In the genomic region with DNA sequence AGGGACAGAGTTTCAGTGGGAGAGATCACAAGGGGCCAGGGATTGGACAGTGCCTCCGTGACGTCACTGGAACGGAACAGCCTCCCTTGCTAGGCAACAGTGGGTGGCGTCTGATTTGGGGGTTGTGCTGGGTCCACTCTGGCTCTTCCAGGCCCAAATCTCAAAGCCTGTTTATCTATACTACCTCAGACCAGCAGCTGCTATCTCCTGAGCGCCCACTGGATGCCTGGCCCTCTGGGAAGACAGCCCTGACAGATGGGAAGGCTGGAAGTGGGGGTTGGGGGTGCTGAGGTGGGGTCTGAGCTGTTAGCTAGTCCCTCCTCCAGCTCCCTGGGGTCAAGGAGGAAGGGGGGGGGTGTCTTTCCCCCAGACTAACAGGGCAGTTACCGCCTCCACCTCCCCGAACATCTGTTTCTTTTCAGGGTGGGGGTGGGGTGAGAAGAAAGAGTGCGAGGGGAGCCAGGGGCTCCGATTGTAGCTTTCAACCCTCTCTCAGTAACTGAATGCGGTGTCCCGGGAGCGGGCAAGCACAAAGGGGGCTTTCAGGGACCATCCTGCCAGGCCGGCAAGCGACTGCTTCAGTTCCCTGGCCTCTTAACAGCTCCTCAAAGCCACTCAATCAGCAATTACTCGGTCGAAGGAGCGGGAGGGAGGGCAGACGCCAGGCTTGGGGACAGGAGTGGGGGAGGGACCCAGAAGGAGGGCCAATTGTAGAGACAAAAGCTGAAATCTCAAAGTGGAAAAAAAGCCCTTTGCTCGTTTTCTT, we compare ENCODE assay signal across 8 mouse cellular contexts. TPM values are rescaled to one million over a fixed set of nuclear protein-coding genes. Genes with fewer than 3 reads are reported as not detected.
DNase-seq lines count a peak whose midpoint lies in the region; ATAC-seq and TF ChIP-seq lines count a peak whose summit lies in the region.

No protein-coding gene starts in this region.

- no peak for TF ChIP-seq POLR2A in cerebellum, adult 2 months (IDR thresholded peaks at IDR 0.05; ENCODE audit: borderline replicate concordance, insufficient read depth, low read length)

- DNase-seq in cerebellum, adult 2 months = no peak
- DNase-seq in cerebellum, adult 9-10 months = no peak
- peak; percentile 39 to 71 for DNase-seq in layer of hippocampus, adult 18-20 months (ENCODE audit: low spot score in 2 of 2)
- DNase-seq in lung, adult 18-20 months = peak; percentile 59 to 71
- DNase-seq in ovary, postnatal 14 days (ENCODE audit: low spot score) = peak; percentile 48
- no peak for DNase-seq in adipocyte (ENCODE audit: low spot score)

- no peak for TF ChIP-seq CTCF in cerebellum, adult 2 months (IDR thresholded peaks at IDR 0.05; ENCODE audit: borderline replicate concordance, insufficient read depth, low read depth, low read length)

- H3K4me1 ChIP-seq in cerebellum, adult 2 months (ENCODE audit: control insufficient read depth, insufficient read depth, low read length) = no peaks in the 10 kb centered on the region; the same call in 1 of the 2 replicates
- H3K4me1 ChIP-seq in heart, embryonic 15.5 days (replicated peaks) = peaks cover 36% of the 10 kb centered on the region

- peak; percentile 42; the same call in 1 of the 2 replicates for ATAC-seq in erythroid progenitor cell, adult 5-6 weeks (replicated peaks; ENCODE audit: low FRiP score, poor library complexity, severe bottlenecking)
- peak; percentile 75 for ATAC-seq in heart, embryonic 15.5 days (replicated peaks; ENCODE audit: insufficient number of reproducible peaks, insufficient read depth, low FRiP score, low read depth)

- WGBS in cerebellum, adult 2 months = 33% methylated on average over 19 of the region's 19 CpGs
- 4% methylated on average over 19 of the region's 19 CpGs for WGBS in heart, embryonic 15.5 days

- H3K4me3 ChIP-seq in cerebellum, adult 2 months (replicated peaks; ENCODE audit: insufficient read depth, low read depth, low read length) = no peak overlapping the region
- peak overlapping the region; percentile 43 for H3K4me3 ChIP-seq in heart, embryonic 15.5 days

- no peaks in the 10 kb centered on the region for H3K9me3 ChIP-seq in heart, embryonic 15.5 days (replicated peaks)

- no peaks in the 10 kb centered on the region for H3K27me3 ChIP-seq in cerebellum, adult 2 months (ENCODE audit: control insufficient read depth, insufficient read depth, low read length)
- H3K27me3 ChIP-seq in heart, embryonic 15.5 days = no peaks in the 10 kb centered on the region

- H3K9ac ChIP-seq in heart, embryonic 15.5 days = peak overlapping the region; percentile 52; the same call in 1 of the 2 replicates

- H3K27ac ChIP-seq in cerebellum, adult 2 months (ENCODE audit: insufficient read depth, low read length) = peak overlapping the region; percentile 20; the same call in 1 of the 2 replicates
- peak overlapping the region; percentile 79 for H3K27ac ChIP-seq in heart, embryonic 15.5 days

- peak overlapping the region; percentile 66 for H3K4me2 ChIP-seq in heart, embryonic 15.5 days

- H3K36me3 ChIP-seq in heart, embryonic 15.5 days = no peaks in the 10 kb centered on the region

RNA-seq across cellular contexts. Expression of a gene that starts 33.9 kb away (rescaled TPM):
- polyA plus RNA-seq in cerebellum, adult 2 months (2012; rRNA removed) = 73.8 and 77.5 TPM in 2 replicates
- total RNA-seq in erythroid progenitor cell, adult 5-6 weeks (2015; ENCODE audit: low replicate concordance) = 18.0 and 19.8 TPM in 2 replicates
- total RNA-seq in erythroid progenitor cell, adult 5-6 weeks (2017; ENCODE audit: low replicate concordance) = 31.3 and 33.8 TPM in 2 replicates
- polyA plus RNA-seq in heart, embryonic 15.5 days (2015; fragmentation: Nextera tagmentation; extraction: Ambion mirVana) = 21.2 and 32.3 TPM in 2 replicates
- 10 to 100 TPM; 32.4 to 32.7 TPM for total RNA-seq in layer of hippocampus, adult 18-20 months (2021)

Comparison
In these comparisons a context has a peak if more than half of its experiments do, and no peak if none do; other contexts are left out.
1. DNase-seq: peak in layer of hippocampus, adult 18-20 months (2 of 2), lung, adult 18-20 months (2 of 2) and ovary, postnatal 14 days (single experiment); none in cerebellum, adult 2 months (0 of 2), cerebellum, adult 9-10 months (single experiment) and adipocyte (single experiment).